Mouse (Mus musculus) hindbrain, embryonic 12.5 days (tissue): ENCODE measurements around the gene Gm45753. TPM values are rescaled to one million over a fixed set of nuclear protein-coding genes. Genes with fewer than 3 reads are reported as not detected.

Experiments
- ATAC-seq: fragments of 200-750 bp; cut with Nextera tagmentation; 2 replicates; pipeline ENCODE4 v1.8.0; 2017; ENCODE audit warnings: moderate TSS enrichment; ENCODE audit not compliant: low FRiP score
- H3K27ac ChIP-seq: fragments of 300-500 bp; sonication (generic); 2 replicates; pipeline ENCODE4 v1.5.1; 2016; ENCODE audit warnings: mild to moderate bottlenecking
- H3K27me3 ChIP-seq: fragments of 300-500 bp; sonication (generic); 2 replicates; pipeline ENCODE4 v1.6.1; 2016; ENCODE audit warnings: mild to moderate bottlenecking
- H3K36me3 ChIP-seq: fragments of 300-500 bp; sonication (generic); 2 replicates; pipeline ENCODE4 v1.6.1; 2016; ENCODE audit warnings: mild to moderate bottlenecking
- H3K4me1 ChIP-seq: fragments of 300-500 bp; sonication (generic); 2 replicates; pipeline ENCODE4 v1.6.1; 2016
- H3K4me2 ChIP-seq: fragments of 300-500 bp; sonication (generic); replicated peaks from 2 replicates; pipeline ENCODE4 v1.6.1; 2016; ENCODE audit warnings: mild to moderate bottlenecking
- H3K4me3 ChIP-seq: fragments of 300-500 bp; sonication (generic); 2 replicates; pipeline ENCODE4 v1.5.1; 2016; ENCODE audit warnings: mild to moderate bottlenecking
- H3K9ac ChIP-seq: fragments of 300-500 bp; sonication (generic); 2 replicates; pipeline ENCODE4 v1.6.1; 2016; ENCODE audit warnings: mild to moderate bottlenecking, moderate library complexity
- H3K9me3 ChIP-seq: fragments of 300-500 bp; sonication (generic); replicated peaks from 2 replicates; pipeline ENCODE4 v1.6.1; 2016; ENCODE audit warnings: mild to moderate bottlenecking
- WGBS: fragments of 180-500 bp; shearing (Covaris S2); methylation state at CpG from one replicate; pipeline ENCODE4 v1.1.7; 2016; 5-methylcytosine and 5-hydroxymethylcytosine counted together
- polyA plus RNA-seq: library from polyadenylated mRNA; unstranded; fragments of >200 nt; fragmentation: Nextera tagmentation; extraction: Ambion mirVana; gene quantifications from 2 replicates; pipeline ENCODE4 v1.2.1, GENCODE M21; 2016

The Gm45753 gene
- polyA plus RNA-seq, 1 experiment from 2014 or later = not detected

DNA sequence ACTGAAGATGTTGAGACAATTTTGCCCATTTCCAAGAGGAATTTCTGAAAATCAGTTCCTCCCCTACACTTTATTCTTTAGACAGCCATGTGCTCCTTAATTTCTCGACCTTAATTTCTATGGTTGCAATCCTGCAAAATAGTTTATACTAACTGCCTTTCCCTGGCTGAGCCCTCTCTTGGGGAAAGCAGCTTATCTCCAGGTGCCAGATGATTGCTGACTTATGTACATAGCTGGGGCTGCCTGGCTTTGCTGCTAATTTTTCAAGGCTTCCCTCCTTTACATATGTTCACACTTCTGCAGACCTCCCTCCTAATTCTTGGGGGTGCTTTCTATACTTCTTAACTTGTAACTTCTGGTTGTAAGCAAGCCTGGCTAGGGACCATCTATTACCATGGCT, 12.7 kb upstream of the Gm45753 start:
- Histone ChIP-seq H3K27ac (no peak overlapping the region), H3K36me3 (no peaks in the 10 kb centered on the region)
- WGBS = 80% methylated on average over 1 of the region's 1 CpGs

DNA sequence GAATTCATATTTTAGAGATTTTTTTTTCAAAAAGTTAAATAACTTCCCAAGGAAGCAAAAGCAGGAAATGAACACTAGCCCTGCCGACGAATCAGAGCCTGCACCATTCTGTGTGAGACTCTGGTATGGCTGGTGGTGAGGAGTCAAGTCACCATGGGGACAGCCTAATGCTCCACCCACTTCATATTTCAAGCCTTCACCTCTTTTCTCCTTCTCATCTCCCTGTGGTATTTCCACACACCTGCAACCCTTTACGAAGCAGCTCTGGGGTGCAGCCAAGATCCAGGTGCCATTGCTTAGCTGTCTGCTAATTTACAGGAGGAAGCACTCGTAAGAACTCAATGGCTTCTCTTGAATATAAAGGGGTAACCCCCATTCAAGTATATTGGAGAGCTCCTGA, 2.7 kb upstream of the Gm45753 start:
- no peak for ATAC-seq
- no peak overlapping the region for H3K4me2 ChIP-seq
- no peak overlapping the region for H3K4me3 ChIP-seq
- no peak overlapping the region for H3K27ac ChIP-seq
- 87% methylated on average over 4 of the region's 4 CpGs for WGBS
- no peaks in the 10 kb centered on the region for H3K36me3 ChIP-seq
- H3K9ac ChIP-seq = no peak overlapping the region
- H3K9me3 ChIP-seq = no peaks in the 10 kb centered on the region
- no peaks in the 10 kb centered on the region for H3K27me3 ChIP-seq
- H3K4me1 ChIP-seq = no peaks in the 10 kb centered on the region

More for the DNA sequence above, 12.7 kb upstream of the Gm45753 start:
- H3K4me3 ChIP-seq = no peak overlapping the region
- no peak for ATAC-seq
- no peaks in the 10 kb centered on the region for H3K27me3 ChIP-seq
- no peaks in the 10 kb centered on the region for H3K9me3 ChIP-seq
- H3K4me2 ChIP-seq = no peak overlapping the region
- no peak overlapping the region for H3K9ac ChIP-seq
- no peaks in the 10 kb centered on the region for H3K4me1 ChIP-seq

DNA sequence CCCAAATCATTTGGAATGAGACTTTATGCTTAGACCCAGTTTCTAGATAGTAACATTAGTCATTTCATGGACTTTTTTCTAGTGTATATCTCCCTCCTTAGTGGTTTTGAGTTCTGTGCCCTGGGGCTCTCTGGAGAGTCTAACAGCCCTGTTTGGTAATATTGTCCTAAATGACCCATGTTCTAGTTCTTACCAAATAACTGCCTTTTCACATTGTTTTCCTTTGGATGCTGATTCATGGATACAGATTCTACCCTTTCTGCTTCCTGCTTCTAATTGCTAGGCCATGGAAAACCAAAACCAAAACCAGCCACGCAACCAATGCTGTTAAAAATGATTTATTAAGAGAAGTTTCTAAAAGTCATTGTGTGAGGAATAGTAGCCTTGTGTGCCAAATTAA, 2.8 kb downstream of the Gm45753 start:
- Histone ChIP-seq H3K4me2 (no peak overlapping the region), H3K9ac (no peak overlapping the region)

DNA sequence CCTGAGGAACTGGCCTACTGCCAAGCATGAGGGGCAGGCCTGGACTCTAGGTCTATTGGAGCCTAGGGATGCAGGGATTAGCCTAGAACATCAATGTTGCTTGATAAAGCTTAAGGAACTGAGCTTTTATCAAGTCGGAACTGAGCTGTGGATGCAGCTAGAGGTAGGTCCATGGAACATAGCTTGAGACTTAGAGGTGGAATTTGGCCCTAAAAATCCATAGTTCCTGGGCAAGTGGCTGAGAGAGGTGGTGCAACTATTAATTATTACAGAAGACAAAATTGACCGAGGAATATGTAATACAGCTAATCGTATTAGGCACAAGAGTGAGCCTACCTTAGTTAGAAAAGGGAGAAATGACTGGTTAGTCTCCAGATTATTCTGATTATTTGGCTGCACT, 3.9 kb downstream of the Gm45753 start:
- no peak overlapping the region for H3K27ac ChIP-seq
- H3K9me3 ChIP-seq = no peaks in the 10 kb centered on the region
- H3K4me2 ChIP-seq = no peak overlapping the region
- H3K4me1 ChIP-seq = no peaks in the 10 kb centered on the region
- no peak for ATAC-seq
- H3K36me3 ChIP-seq = no peaks in the 10 kb centered on the region
- no peak overlapping the region for H3K4me3 ChIP-seq
- no peak overlapping the region for H3K9ac ChIP-seq
- no peaks in the 10 kb centered on the region for H3K27me3 ChIP-seq
- WGBS = 94% methylated on average over 3 of the region's 3 CpGs

More for the DNA sequence above, 2.8 kb downstream of the Gm45753 start:
- 79% methylated on average over 1 of the region's 1 CpGs for whole genome bisulfite sequencing
- no peaks in the 10 kb centered on the region for H3K36me3 ChIP-seq
- ATAC-seq = no peak
- H3K4me3 ChIP-seq = no peak overlapping the region
- no peaks in the 10 kb centered on the region for H3K9me3 ChIP-seq
- H3K27ac ChIP-seq = no peak overlapping the region
- H3K4me1 ChIP-seq = no peaks in the 10 kb centered on the region
- no peaks in the 10 kb centered on the region for H3K27me3 ChIP-seq

DNA sequence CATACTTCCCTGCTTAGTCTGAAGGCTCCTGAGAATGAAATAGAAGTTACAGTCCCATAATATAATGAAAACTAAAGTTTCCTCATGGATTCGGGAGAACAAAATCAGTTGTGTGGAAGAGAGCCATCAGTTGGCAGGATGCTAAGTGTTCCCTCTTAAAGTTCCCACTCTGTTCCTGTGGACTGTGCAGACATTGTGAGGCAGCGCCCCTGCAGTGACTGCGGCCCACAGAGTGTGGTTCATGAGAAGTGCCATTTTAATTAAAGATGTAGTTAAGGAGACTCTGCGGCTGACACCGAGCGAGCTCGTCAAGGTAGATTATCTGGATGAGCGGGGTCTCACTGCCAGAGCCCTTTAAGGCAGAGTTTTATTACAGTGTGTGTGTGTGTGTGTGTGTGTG, 5.9 kb downstream of the Gm45753 start:
- Histone ChIP-seq H3K4me2 (no peak overlapping the region), H3K4me3 (no peak overlapping the region), H3K27ac (no peak overlapping the region), H3K4me1 (no peaks in the 10 kb centered on the region), H3K36me3 (no peaks in the 10 kb centered on the region), H3K9me3 (no peaks in the 10 kb centered on the region), H3K27me3 (no peaks in the 10 kb centered on the region), H3K9ac (no peak overlapping the region)
- 85% methylated on average over 8 of the region's 8 CpGs for WGBS
- ATAC-seq = no peak

DNA sequence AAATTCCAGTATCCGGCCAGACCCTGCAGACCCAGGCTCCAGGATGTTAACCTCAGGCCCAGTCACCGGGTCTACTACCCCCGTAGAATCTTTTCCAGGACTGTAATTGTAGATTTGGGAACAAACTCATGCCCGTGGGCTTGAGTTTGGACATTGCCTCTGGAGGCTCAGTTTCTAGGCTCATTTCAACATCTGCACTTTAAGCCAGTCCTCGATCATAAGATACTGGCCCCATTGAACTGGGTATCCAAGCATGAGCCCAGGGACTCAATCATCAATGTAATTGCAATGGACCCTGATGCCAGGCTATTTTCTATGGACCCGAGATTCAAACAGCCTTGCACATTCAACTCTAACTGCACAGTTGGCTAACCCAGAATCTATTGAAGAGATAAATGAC, 13.0 kb downstream of the Gm45753 start:
- H3K4me1 ChIP-seq = no peaks in the 10 kb centered on the region
- no peak overlapping the region for H3K27ac ChIP-seq
- 91% methylated on average over 6 of the region's 6 CpGs for WGBS
- no peaks in the 10 kb centered on the region for H3K9me3 ChIP-seq
- H3K36me3 ChIP-seq = no peaks in the 10 kb centered on the region
- no peak for ATAC-seq
- no peak overlapping the region for H3K4me2 ChIP-seq
- no peak overlapping the region for H3K4me3 ChIP-seq
- H3K9ac ChIP-seq = no peak overlapping the region
- no peaks in the 10 kb centered on the region for H3K27me3 ChIP-seq

DNA sequence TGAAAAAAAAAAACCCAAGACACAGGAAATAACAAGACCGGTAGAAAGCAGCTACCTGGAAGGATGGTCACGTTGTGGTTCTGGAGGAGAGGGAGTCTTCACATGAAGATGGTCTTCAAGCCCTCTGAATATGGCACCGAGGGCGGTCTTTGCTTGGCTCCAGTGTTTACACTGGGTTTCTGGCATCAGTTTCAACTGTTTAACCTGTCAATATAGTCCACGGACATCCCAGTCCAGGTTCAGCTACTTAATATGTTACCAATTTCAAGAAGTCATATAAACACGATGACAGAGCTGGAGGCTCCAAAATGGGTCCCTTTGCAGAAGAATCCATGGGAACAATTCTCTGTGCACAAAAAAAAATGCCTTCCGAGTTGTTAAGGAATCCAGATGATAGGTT, 13.6 kb downstream of the Gm45753 start, which contains the start of gene Klkb1:
Gene Klkb1, minus strand, starts transcription at position 173 of the 400 bp plus-strand sequence.
- no peak within 1 kb of the TSS for H3K27ac ChIP-seq
- no peak within 1 kb of the TSS for H3K9ac ChIP-seq
- H3K27me3 ChIP-seq = no peaks in the 10 kb centered on the region
- H3K9me3 ChIP-seq = no peaks in the 10 kb centered on the region
- H3K36me3 ChIP-seq = no peaks in the 10 kb centered on the region
- WGBS = 93% methylated on average over 7 of the region's 7 CpGs
- no peak for ATAC-seq
- H3K4me3 ChIP-seq = no peak within 1 kb of the TSS
- no peaks in the 10 kb centered on the region for H3K4me1 ChIP-seq
- no peak within 1 kb of the TSS for H3K4me2 ChIP-seq

DNA sequence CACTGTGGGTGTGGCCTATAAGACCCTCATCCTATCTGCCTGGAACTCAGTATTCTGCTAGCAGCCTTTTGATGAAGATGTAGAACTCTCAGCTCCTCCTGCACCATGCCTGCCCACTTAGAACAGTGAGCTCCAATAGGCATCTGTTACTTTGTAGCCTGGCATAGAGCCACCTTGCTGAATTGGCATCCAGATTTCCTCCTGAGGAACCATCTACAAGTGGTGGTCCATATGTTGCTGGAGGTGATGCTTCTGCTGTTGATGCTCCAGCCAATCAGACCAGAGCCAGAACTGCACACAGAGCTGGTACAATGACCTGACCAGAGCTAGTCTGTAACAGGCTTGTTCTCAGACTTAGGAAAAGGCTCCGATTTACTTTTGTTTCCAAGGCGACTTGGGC, 16.5 kb downstream of the Gm45753 start:
- Histone ChIP-seq H3K36me3 (no peaks in the 10 kb centered on the region), H3K4me3 (no peak overlapping the region), H3K4me2 (no peak overlapping the region), H3K9ac (no peak overlapping the region), H3K4me1 (no peaks in the 10 kb centered on the region), H3K27me3 (no peaks in the 10 kb centered on the region), H3K27ac (no peak overlapping the region), H3K9me3 (no peaks in the 10 kb centered on the region)
- no peak for ATAC-seq
- 78% methylated on average over 2 of the region's 2 CpGs for WGBS

DNA sequence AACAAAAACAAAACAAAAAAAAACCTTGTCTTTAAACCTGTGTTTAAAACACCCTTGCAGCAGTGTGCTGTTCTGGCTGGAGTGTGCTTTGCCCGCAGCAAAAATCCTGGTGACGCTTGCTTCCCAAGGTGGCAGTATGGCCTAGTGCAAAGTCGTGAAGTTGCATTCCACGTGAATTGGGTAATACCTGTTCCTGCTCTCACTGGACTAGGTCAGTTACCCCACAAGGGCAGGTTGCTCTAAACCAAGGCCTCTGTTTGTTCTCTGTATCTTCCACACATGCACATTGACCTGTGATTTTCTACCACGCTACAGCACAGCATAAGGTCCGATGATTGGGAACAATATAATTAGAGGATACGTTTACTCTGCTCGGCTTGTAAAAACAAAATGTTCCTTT, 26.6 kb downstream of the Gm45753 start:
- H3K27ac ChIP-seq = no peak overlapping the region
- WGBS = 85% methylated on average over 8 of the region's 8 CpGs
- no peak overlapping the region for H3K4me2 ChIP-seq
- H3K9ac ChIP-seq = no peak overlapping the region
- no peaks in the 10 kb centered on the region for H3K9me3 ChIP-seq
- H3K4me1 ChIP-seq = no peaks in the 10 kb centered on the region
- no peak for ATAC-seq
- H3K4me3 ChIP-seq = no peak overlapping the region
- no peaks in the 10 kb centered on the region; the same call in 1 of the 2 replicates for H3K27me3 ChIP-seq
- no peaks in the 10 kb centered on the region for H3K36me3 ChIP-seq

DNA sequence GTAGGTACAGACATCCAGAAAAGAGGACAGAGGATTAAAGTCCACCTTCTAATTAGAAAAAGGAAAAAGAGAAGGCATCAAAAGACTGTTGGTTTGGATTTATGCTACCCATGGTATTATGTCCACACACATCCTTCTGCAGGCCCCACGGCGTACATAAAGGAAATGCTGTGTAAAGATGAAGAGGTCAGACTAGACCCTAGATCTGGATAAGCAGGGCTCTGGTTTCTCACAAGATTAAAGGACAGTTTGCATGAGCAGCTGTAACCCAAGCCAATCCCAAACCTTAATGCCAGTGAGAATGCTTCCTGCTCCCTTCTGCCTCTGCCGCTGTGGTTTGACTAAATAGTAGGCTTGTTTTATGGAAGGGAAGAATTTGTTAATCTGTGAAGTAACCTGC, 30.8 kb downstream of the Gm45753 start:
- H3K27ac ChIP-seq = no peak overlapping the region
- no peaks in the 10 kb centered on the region; the same call in 1 of the 2 replicates for H3K27me3 ChIP-seq
- no peak for ATAC-seq
- H3K36me3 ChIP-seq = no peaks in the 10 kb centered on the region
- no peak overlapping the region for H3K9ac ChIP-seq
- WGBS = 79% methylated on average over 3 of the region's 3 CpGs
- H3K4me2 ChIP-seq = no peak overlapping the region
- H3K4me1 ChIP-seq = no peaks in the 10 kb centered on the region
- H3K4me3 ChIP-seq = no peak overlapping the region
- no peaks in the 10 kb centered on the region for H3K9me3 ChIP-seq

DNA sequence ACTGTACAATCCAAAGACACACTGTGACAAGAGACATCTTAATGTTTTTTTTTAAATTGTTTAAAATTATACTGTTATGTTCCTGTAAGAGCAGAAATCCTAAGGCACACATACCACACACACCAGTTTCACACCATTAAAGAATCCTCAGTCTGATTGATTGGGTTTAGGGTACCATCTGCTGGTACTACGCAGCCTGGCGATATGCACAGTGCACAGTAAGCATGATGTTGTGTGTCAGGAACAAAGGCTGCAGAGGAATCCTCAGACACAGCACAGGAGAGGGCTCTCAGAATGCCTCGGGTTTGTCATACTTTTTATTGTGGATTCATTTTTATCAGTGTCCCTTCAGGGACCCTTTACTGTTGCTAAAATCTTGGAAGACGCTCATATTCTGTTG, 33.9 kb downstream of the Gm45753 start:
- no peaks in the 10 kb centered on the region for H3K4me1 ChIP-seq
- H3K4me2 ChIP-seq = no peak overlapping the region
- H3K4me3 ChIP-seq = no peak overlapping the region
- no peaks in the 10 kb centered on the region for H3K27me3 ChIP-seq
- H3K27ac ChIP-seq = no peak overlapping the region
- no peaks in the 10 kb centered on the region for H3K9me3 ChIP-seq
- no peaks in the 10 kb centered on the region for H3K36me3 ChIP-seq
- no peak overlapping the region for H3K9ac ChIP-seq
- WGBS = 85% methylated on average over 4 of the region's 4 CpGs
- ATAC-seq = no peak

DNA sequence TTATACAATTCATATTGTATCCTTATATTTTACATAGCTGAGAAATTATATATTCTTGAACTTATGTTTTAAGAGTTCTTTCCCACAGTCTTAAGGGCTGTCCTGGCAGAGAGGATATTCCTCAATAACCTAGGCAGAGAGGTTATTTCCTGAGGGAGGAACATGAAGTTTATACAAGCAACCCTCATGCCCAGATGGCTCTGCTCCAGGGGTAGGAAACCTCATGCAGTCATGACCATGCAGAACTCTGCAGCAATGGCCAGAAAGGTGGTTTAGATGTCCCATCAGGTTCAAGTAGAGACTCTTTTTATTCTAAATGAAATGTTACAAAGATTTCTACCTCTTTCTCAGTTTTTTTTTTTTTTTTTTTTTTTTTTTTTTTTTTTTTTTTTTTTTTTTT, 39.2 kb downstream of the Gm45753 start:
- no peak overlapping the region for H3K27ac ChIP-seq
- 0 out of 2 replicates have a peak, but pooled peaks cover 8% of the 10 kb centered on the region for H3K9me3 ChIP-seq
- no peaks in the 10 kb centered on the region for H3K36me3 ChIP-seq
- no peak overlapping the region for H3K4me2 ChIP-seq
- H3K4me3 ChIP-seq = no peak overlapping the region
- no peaks in the 10 kb centered on the region for H3K27me3 ChIP-seq
- no peak overlapping the region for H3K9ac ChIP-seq
- H3K4me1 ChIP-seq = no peaks in the 10 kb centered on the region
- ATAC-seq = no peak

DNA sequence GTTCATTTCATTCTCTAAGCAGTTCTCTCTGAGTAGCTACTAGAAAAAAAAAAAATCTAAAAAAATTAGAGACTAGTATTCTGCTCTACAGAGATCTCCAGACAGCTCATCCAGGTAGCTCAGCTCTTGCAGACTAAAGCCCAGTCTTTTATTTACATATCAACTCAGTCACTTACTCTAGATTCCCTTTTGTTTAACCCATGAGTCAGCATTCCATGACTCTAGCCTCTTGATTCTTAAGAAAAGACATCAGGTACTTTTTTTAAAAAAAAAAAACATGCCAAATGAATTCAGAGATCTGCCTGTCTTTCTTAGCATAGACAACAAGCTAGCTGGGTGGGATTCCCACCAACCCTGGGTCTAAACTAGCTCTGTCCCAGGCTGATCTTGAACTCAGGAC, 39.8 kb downstream of the Gm45753 start:
- Histone ChIP-seq H3K4me2 (no peak overlapping the region), H3K4me1 (no peaks in the 10 kb centered on the region), H3K27ac (no peak overlapping the region), H3K27me3 (no peaks in the 10 kb centered on the region), H3K4me3 (no peak overlapping the region), H3K9me3 (0 out of 2 replicates have a peak, but pooled peaks cover 8% of the 10 kb centered on the region), H3K9ac (no peak overlapping the region), H3K36me3 (no peaks in the 10 kb centered on the region)
- no peak for ATAC-seq
